Mouse (Mus musculus) midbrain, embryonic 11.5 days (tissue): ENCODE data around the gene Ing1. TPM values are rescaled to one million over a fixed set of nuclear protein-coding genes. Genes with fewer than 3 reads are reported as not detected.

Experiments
- ATAC-seq: fragments of 200-750 bp; cut with Nextera tagmentation; 2 replicates; pipeline ENCODE4 v1.8.0; 2017; ENCODE audit warnings: moderate TSS enrichment, moderate library complexity; ENCODE audit not compliant: low FRiP score
- DNase-seq: peaks from one replicate; pipeline ENCODE4 v3.0.0; 2015; ENCODE audit warnings: low spot score; ENCODE audit errors: missing footprints
- H3K27ac ChIP-seq: fragments of 300-500 bp; sonication (generic); 2 replicates; pipeline ENCODE4 v1.5.1; 2014; ENCODE audit warnings: low read depth, low read length
- H3K27me3 ChIP-seq: fragments of 300-500 bp; sonication (generic); 2 replicates; pipeline ENCODE4 v1.6.1; 2014; ENCODE audit warnings: mild to moderate bottlenecking, low read length, moderate library complexity, mixed read lengths; ENCODE audit not compliant: control insufficient read depth, insufficient read depth
- H3K36me3 ChIP-seq: fragments of 300-500 bp; sonication (generic); 2 replicates; pipeline ENCODE4 v1.6.1; 2014; ENCODE audit warnings: mild to moderate bottlenecking, low read length, moderate library complexity, mixed read lengths; ENCODE audit not compliant: control insufficient read depth, insufficient read depth
- H3K4me1 ChIP-seq: fragments of 300-500 bp; sonication (generic); 2 replicates; pipeline ENCODE4 v1.6.1; 2014; ENCODE audit warnings: low read length; ENCODE audit not compliant: control insufficient read depth, insufficient read depth
- H3K4me2 ChIP-seq: fragments of 300-500 bp; sonication (generic); 2 replicates; pipeline ENCODE4 v1.6.1; 2014; ENCODE audit warnings: mild to moderate bottlenecking, moderate library complexity
- H3K4me3 ChIP-seq: fragments of 300-500 bp; sonication (generic); 2 replicates; pipeline ENCODE4 v1.5.1; 2014; ENCODE audit warnings: low read depth, low read length
- H3K9ac ChIP-seq: fragments of 300-500 bp; sonication (generic); 2 replicates; pipeline ENCODE4 v1.6.1; 2014; ENCODE audit warnings: low read length
- H3K9me3 ChIP-seq: fragments of 300-500 bp; sonication (generic); 2 replicates; pipeline ENCODE4 v1.6.1; 2016; ENCODE audit warnings: low read length; ENCODE audit not compliant: control insufficient read depth
- WGBS: fragments of 180-500 bp; shearing (Covaris S2); extraction: QIAGEN DNeasy Blood & Tissue Kit; methylation state at CpG from one replicate; pipeline ENCODE4 v1.1.7; 2014; 5-methylcytosine and 5-hydroxymethylcytosine counted together
- polyA plus RNA-seq: library from polyadenylated mRNA; unstranded; fragments of >200 nt; fragmentation: Nextera tagmentation; extraction: Ambion mirVana; gene quantifications from 2 replicates; pipeline ENCODE4 v1.2.1, GENCODE M21; 2014

Gene Ing1
- 46.9 and 48.1 TPM in 2 replicates for polyA plus RNA-seq

GRCm38 (mm10) chr8:11554799-11555719, at the start of gene Ing1:
TSS of gene Ing1 (plus strand) at chr8:11555571.
- H3K4me1 ChIP-seq, result peaks cover 16% of the 10 kb centered on the region
- H3K27ac ChIP-seq, result peak within 1 kb of the TSS; percentile 100
- under 1% methylated on average over 52 of the region's 52 CpGs for WGBS
- H3K4me3 ChIP-seq, result peak within 1 kb of the TSS; percentile 72
- H3K9ac ChIP-seq, result peak within 1 kb of the TSS; percentile 94
- DNase-seq (peak; percentile 99), ATAC-seq (peak; percentile 82)
- no peaks in the 10 kb centered on the region for H3K9me3 ChIP-seq
- no peaks in the 10 kb centered on the region for H3K27me3 ChIP-seq
- no peaks in the 10 kb centered on the region for H3K36me3 ChIP-seq
- H3K4me2 ChIP-seq, result peak within 1 kb of the TSS; percentile 78

GRCm38 (mm10) chr8:11506074-11506473, 49.3 kb upstream of the Ing1 start:
- Histone ChIP-seq H3K4me1 (no peaks in the 10 kb centered on the region), H3K4me3 (no peak overlapping the region), H3K36me3 (peaks cover 46% of the 10 kb centered on the region), H3K4me2 (no peak overlapping the region), H3K9ac (no peak overlapping the region), H3K9me3 (no peaks in the 10 kb centered on the region), H3K27ac (no peak overlapping the region), H3K27me3 (no peaks in the 10 kb centered on the region)
- ATAC-seq, result no peak
- DNase-seq, result peak; percentile 73
- 83% methylated on average over 14 of the region's 14 CpGs for WGBS

- Histone ChIP-seq H3K4me2 (no peak overlapping the region), H3K4me3 (no peak overlapping the region), H3K27ac (no peak overlapping the region), H3K27me3 (no peaks in the 10 kb centered on the region), H3K9me3 (no peaks in the 10 kb centered on the region), H3K36me3 (peaks cover 53% of the 10 kb centered on the region), H3K9ac (no peak overlapping the region), H3K4me1 (no peaks in the 10 kb centered on the region)
- ATAC-seq, result no peak
- 74% methylated on average over 6 of the region's 6 CpGs for WGBS
- peak; percentile 91 for DNase-seq
Measured at GRCm38 (mm10) chr8:11506802-11507201, 48.6 kb upstream of the Ing1 start.

- DNase-seq, result peak; percentile 72
- H3K27ac ChIP-seq, result no peak overlapping the region
Measured at GRCm38 (mm10) chr8:11508880-11509279, 46.5 kb upstream of the Ing1 start.

GRCm38 (mm10) chr8:11510971-11511370, 44.4 kb upstream of the Ing1 start:
- Histone ChIP-seq H3K4me2 (no peak overlapping the region), H3K9me3 (no peaks in the 10 kb centered on the region), H3K9ac (no peak overlapping the region), H3K4me1 (no peaks in the 10 kb centered on the region), H3K4me3 (no peak overlapping the region), H3K27ac (no peak overlapping the region), H3K27me3 (no peaks in the 10 kb centered on the region), H3K36me3 (peaks cover 44% of the 10 kb centered on the region; the same call in 1 of the 2 replicates)
- no peak for ATAC-seq
- DNase-seq, result peak; percentile 8
- whole genome bisulfite sequencing, result 89% methylated on average over 5 of the region's 5 CpGs

More at GRCm38 (mm10) chr8:11508880-11509279, 46.5 kb upstream of the Ing1 start:
- Histone ChIP-seq H3K9ac (no peak overlapping the region), H3K9me3 (no peaks in the 10 kb centered on the region), H3K36me3 (peaks cover 59% of the 10 kb centered on the region), H3K4me2 (no peak overlapping the region), H3K27me3 (no peaks in the 10 kb centered on the region), H3K4me1 (no peaks in the 10 kb centered on the region), H3K4me3 (no peak overlapping the region)
- no peak for ATAC-seq
- WGBS, result 90% methylated on average over 10 of the region's 10 CpGs

DNA sequence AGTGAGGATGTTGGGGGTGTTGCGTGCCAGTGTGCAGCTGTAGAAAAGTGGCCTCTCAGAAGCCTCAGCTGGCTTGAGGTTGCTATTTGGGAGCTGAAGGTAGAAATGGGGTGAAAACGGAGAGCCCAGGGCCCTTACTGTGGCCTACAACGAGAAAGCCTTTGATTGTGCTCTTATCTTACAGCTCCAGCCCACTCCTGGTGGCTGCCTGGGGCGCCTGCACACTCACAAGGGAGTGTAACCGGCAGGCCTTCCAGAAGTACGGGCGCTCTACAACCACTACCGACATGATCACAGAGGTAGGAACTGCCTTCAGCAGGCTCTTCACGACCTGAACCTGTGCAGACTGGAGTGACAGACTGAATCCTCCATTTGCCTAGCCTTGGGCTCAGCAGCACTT, 42.7 kb upstream of the Ing1 start:
- no peaks in the 10 kb centered on the region for H3K9me3 ChIP-seq
- no peaks in the 10 kb centered on the region for H3K4me1 ChIP-seq
- H3K4me2 ChIP-seq, result no peak overlapping the region
- DNase-seq, result no peak
- 90% methylated on average over 9 of the region's 9 CpGs for WGBS
- no peaks in the 10 kb centered on the region for H3K27me3 ChIP-seq
- H3K27ac ChIP-seq, result no peak overlapping the region
- ATAC-seq, result no peak
- no peak overlapping the region for H3K9ac ChIP-seq
- H3K36me3 ChIP-seq, result peaks cover 39% of the 10 kb centered on the region; the same call in 1 of the 2 replicates
- H3K4me3 ChIP-seq, result no peak overlapping the region

- no peak overlapping the region for H3K4me2 ChIP-seq
- H3K9ac ChIP-seq, result no peak overlapping the region
- H3K36me3 ChIP-seq, result peaks cover 39% of the 10 kb centered on the region; the same call in 1 of the 2 replicates
- H3K4me1 ChIP-seq, result no peaks in the 10 kb centered on the region
- no peaks in the 10 kb centered on the region for H3K9me3 ChIP-seq
- ATAC-seq (no peak), DNase-seq (peak; percentile 23)
- H3K4me3 ChIP-seq, result no peak overlapping the region
- 92% methylated on average over 5 of the region's 5 CpGs for WGBS
- no peak overlapping the region for H3K27ac ChIP-seq
- no peaks in the 10 kb centered on the region for H3K27me3 ChIP-seq
Measured at GRCm38 (mm10) chr8:11513247-11513646, 42.1 kb upstream of the Ing1 start.

GRCm38 (mm10) chr8:11516292-11516691, 39.1 kb upstream of the Ing1 start:
- Histone ChIP-seq H3K4me2 (no peak overlapping the region), H3K9ac (no peak overlapping the region), H3K4me1 (no peaks in the 10 kb centered on the region), H3K4me3 (no peak overlapping the region), H3K27me3 (no peaks in the 10 kb centered on the region), H3K36me3 (peaks cover 19% of the 10 kb centered on the region; the same call in 1 of the 2 replicates), H3K27ac (no peak overlapping the region), H3K9me3 (no peaks in the 10 kb centered on the region)
- no peak for ATAC-seq
- WGBS, result 97% methylated on average over 9 of the region's 9 CpGs
- no peak for DNase-seq

GRCm38 (mm10) chr8:11517366-11518055, 37.9 kb upstream of the Ing1 start:
- no peak overlapping the region for H3K4me2 ChIP-seq
- H3K4me1 ChIP-seq, result no peaks in the 10 kb centered on the region
- WGBS, result 87% methylated on average over 16 of the region's 16 CpGs
- no peaks in the 10 kb centered on the region for H3K9me3 ChIP-seq
- H3K9ac ChIP-seq, result no peak overlapping the region
- no peak overlapping the region for H3K4me3 ChIP-seq
- no peak for DNase-seq
- no peak for ATAC-seq
- H3K27ac ChIP-seq, result no peak overlapping the region
- peaks cover 8% of the 10 kb centered on the region; the same call in 1 of the 2 replicates for H3K36me3 ChIP-seq
- no peaks in the 10 kb centered on the region for H3K27me3 ChIP-seq
